Mouse (Mus musculus) hindbrain, embryonic 16.5 days (tissue): ENCODE results near the gene Ak9. TPM values are rescaled to one million over a fixed set of nuclear protein-coding genes. Genes with fewer than 3 reads are reported as not detected.

Source experiments
- ATAC-seq: fragments of 200-750 bp; cut with Nextera tagmentation; 2 replicates; pipeline ENCODE4 v1.8.0; 2017; ENCODE audit warnings: moderate TSS enrichment, moderate library complexity
- H3K27ac ChIP-seq: fragments of 300-500 bp; sonication (generic); 2 replicates; pipeline ENCODE4 v1.5.1; 2014; ENCODE audit warnings: low read depth, mild to moderate bottlenecking, control low read depth, low read length, moderate library complexity
- H3K27me3 ChIP-seq: fragments of 300-500 bp; sonication (generic); replicated peaks from 2 replicates; pipeline ENCODE4 v1.6.1; 2014; ENCODE audit warnings: low read length; ENCODE audit not compliant: control insufficient read depth, insufficient read depth
- H3K36me3 ChIP-seq: fragments of 300-500 bp; sonication (generic); 2 replicates; pipeline ENCODE4 v1.6.1; 2014; ENCODE audit warnings: mild to moderate bottlenecking, low read length, moderate library complexity, mixed read lengths; ENCODE audit not compliant: control insufficient read depth, insufficient read depth
- H3K4me1 ChIP-seq: fragments of 300-500 bp; sonication (generic); 2 replicates; pipeline ENCODE4 v1.6.1; 2014; ENCODE audit warnings: low read depth, low read length; ENCODE audit not compliant: control insufficient read depth, insufficient read depth
- H3K4me2 ChIP-seq: fragments of 300-500 bp; sonication (generic); 2 replicates; pipeline ENCODE4 v1.6.1; 2014; ENCODE audit warnings: mild to moderate bottlenecking, low read length, control low read depth, moderate library complexity
- H3K4me3 ChIP-seq: fragments of 300-500 bp; sonication (generic); 2 replicates; pipeline ENCODE4 v1.5.1; 2014; ENCODE audit warnings: mild to moderate bottlenecking, low read length, control low read depth, moderate library complexity
- H3K9ac ChIP-seq: fragments of 300-500 bp; sonication (generic); 2 replicates; pipeline ENCODE4 v1.6.1; 2014; ENCODE audit warnings: low read depth, mild to moderate bottlenecking, control low read depth, low read length, moderate library complexity
- H3K9me3 ChIP-seq: fragments of 300-500 bp; sonication (generic); 2 replicates; pipeline ENCODE4 v1.6.1; 2014; ENCODE audit warnings: mild to moderate bottlenecking, low read length, moderate library complexity; ENCODE audit not compliant: control insufficient read depth
- WGBS: fragments of 180-500 bp; shearing (Covaris S2); extraction: QIAGEN DNeasy Blood & Tissue Kit; methylation state at CpG from one replicate; pipeline ENCODE4 v1.1.7; 2014; 5-methylcytosine and 5-hydroxymethylcytosine counted together
- polyA plus RNA-seq: library from polyadenylated mRNA; unstranded; fragments of >200 nt; fragmentation: Nextera tagmentation; extraction: Ambion mirVana; gene quantifications from 2 replicates; pipeline ENCODE4 v1.2.1, GENCODE M21; 2015

Ak9 gene
- polyA plus RNA-seq, 1 experiment from 2014 or later: 0.24 TPM

- Histone ChIP-seq H3K36me3 (no peaks in the 10 kb centered on the region), H3K27me3 (no peaks in the 10 kb centered on the region), H3K4me3 (peak within 1 kb of the TSS; percentile 79), H3K27ac (peak within 1 kb of the TSS; percentile 76), H3K4me1 (peaks cover 11% of the 10 kb centered on the region), H3K4me2 (peak within 1 kb of the TSS; percentile 93), H3K9ac (peak within 1 kb of the TSS; percentile 83), H3K9me3 (no peaks in the 10 kb centered on the region)
- peak; percentile 93 for ATAC-seq
- WGBS: under 1% methylated on average over 38 of the region's 38 CpGs
Observed at GRCm38 (mm10) chr10:41302689-41303431, 920 bp upstream of the Ak9 start, which contains the start of gene Fig4. Gene Fig4 (minus strand): TSS chr10:41303260.

GRCm38 (mm10) chr10:41304961-41305455 lies 1.2 kb downstream of the Ak9 start:
- WGBS: 79% methylated on average over 9 of the region's 9 CpGs
- H3K4me2 ChIP-seq: no peak overlapping the region
- no peaks in the 10 kb centered on the region for H3K9me3 ChIP-seq
- no peak overlapping the region for H3K9ac ChIP-seq
- H3K36me3 ChIP-seq: no peaks in the 10 kb centered on the region
- H3K4me1 ChIP-seq: peaks cover 11% of the 10 kb centered on the region
- no peak for ATAC-seq
- H3K27me3 ChIP-seq: no peaks in the 10 kb centered on the region
- H3K27ac ChIP-seq: no peak overlapping the region
- no peak overlapping the region for H3K4me3 ChIP-seq

- Histone ChIP-seq H3K27ac (no peak overlapping the region), H3K4me1 (0 out of 2 replicates have a peak, but pooled peaks cover 2% of the 10 kb centered on the region), H3K4me2 (no peak overlapping the region), H3K9ac (no peak overlapping the region), H3K4me3 (no peak overlapping the region), H3K27me3 (no peaks in the 10 kb centered on the region), H3K9me3 (no peaks in the 10 kb centered on the region), H3K36me3 (no peaks in the 10 kb centered on the region)
- no peak for ATAC-seq
- WGBS: 95% methylated on average over 4 of the region's 4 CpGs
Observed at GRCm38 (mm10) chr10:41308205-41308604, 4.4 kb downstream of the Ak9 start.

GRCm38 (mm10) chr10:41315866-41316265 lies 12.1 kb downstream of the Ak9 start:
- no peak overlapping the region for H3K9ac ChIP-seq
- no peak overlapping the region for H3K4me3 ChIP-seq
- ATAC-seq: no peak
- no peaks in the 10 kb centered on the region for H3K36me3 ChIP-seq
- no peaks in the 10 kb centered on the region for H3K27me3 ChIP-seq
- 76% methylated on average over 3 of the region's 3 CpGs for WGBS
- no peak overlapping the region for H3K27ac ChIP-seq
- H3K4me2 ChIP-seq: no peak overlapping the region
- no peaks in the 10 kb centered on the region for H3K4me1 ChIP-seq
- no peaks in the 10 kb centered on the region for H3K9me3 ChIP-seq

GRCm38 (mm10) chr10:41332533-41333043 lies 28.8 kb downstream of the Ak9 start:
- no peak for ATAC-seq
- Histone ChIP-seq H3K27me3 (no peaks in the 10 kb centered on the region), H3K9ac (no peak overlapping the region), H3K9me3 (no peaks in the 10 kb centered on the region), H3K36me3 (no peaks in the 10 kb centered on the region), H3K4me3 (no peak overlapping the region), H3K27ac (no peak overlapping the region), H3K4me2 (no peak overlapping the region), H3K4me1 (no peaks in the 10 kb centered on the region)
- WGBS: 80% methylated on average over 2 of the region's 2 CpGs

GRCm38 (mm10) chr10:41341346-41341745 lies 37.6 kb downstream of the Ak9 start:
- H3K36me3 ChIP-seq: no peaks in the 10 kb centered on the region
- no peak overlapping the region for H3K4me3 ChIP-seq
- H3K9me3 ChIP-seq: no peaks in the 10 kb centered on the region
- no peak overlapping the region for H3K27ac ChIP-seq
- WGBS: 95% methylated on average over 7 of the region's 7 CpGs
- H3K27me3 ChIP-seq: no peaks in the 10 kb centered on the region
- no peak overlapping the region for H3K9ac ChIP-seq
- no peak for ATAC-seq
- H3K4me1 ChIP-seq: no peaks in the 10 kb centered on the region
- H3K4me2 ChIP-seq: no peak overlapping the region

- no peak overlapping the region for H3K9ac ChIP-seq
- no peaks in the 10 kb centered on the region for H3K36me3 ChIP-seq
- no peak overlapping the region for H3K4me2 ChIP-seq
- H3K4me3 ChIP-seq: no peak overlapping the region
- no peaks in the 10 kb centered on the region for H3K27me3 ChIP-seq
- H3K27ac ChIP-seq: no peak overlapping the region
- no peaks in the 10 kb centered on the region for H3K9me3 ChIP-seq
- ATAC-seq: no peak
- 85% methylated on average over 9 of the region's 9 CpGs for WGBS
- H3K4me1 ChIP-seq: no peaks in the 10 kb centered on the region
Observed at GRCm38 (mm10) chr10:41365086-41365485, 61.3 kb downstream of the Ak9 start.

GRCm38 (mm10) chr10:41380466-41380865 lies 76.7 kb downstream of the Ak9 start:
- no peak for ATAC-seq
- Histone ChIP-seq H3K36me3 (no peaks in the 10 kb centered on the region), H3K9ac (no peak overlapping the region), H3K9me3 (no peaks in the 10 kb centered on the region), H3K27ac (no peak overlapping the region), H3K27me3 (no peaks in the 10 kb centered on the region), H3K4me3 (no peak overlapping the region), H3K4me1 (no peaks in the 10 kb centered on the region), H3K4me2 (no peak overlapping the region)
- WGBS: 76% methylated on average over 12 of the region's 12 CpGs

GRCm38 (mm10) chr10:41385506-41386221 lies 81.9 kb downstream of the Ak9 start:
- no peaks in the 10 kb centered on the region for H3K36me3 ChIP-seq
- H3K9ac ChIP-seq: no peak overlapping the region
- no peak for ATAC-seq
- no peak overlapping the region for H3K4me3 ChIP-seq
- H3K27ac ChIP-seq: no peak overlapping the region
- no peak overlapping the region for H3K4me2 ChIP-seq
- H3K9me3 ChIP-seq: no peaks in the 10 kb centered on the region
- no peaks in the 10 kb centered on the region for H3K27me3 ChIP-seq
- no peaks in the 10 kb centered on the region for H3K4me1 ChIP-seq
- WGBS: 65% methylated on average over 15 of the region's 15 CpGs
